Mouse (Mus musculus) right cerebral cortex, postnatal 10 days (tissue): Measurements from ENCODE around the gene Ctbp2.

ENCODE experiments used
- DNase-seq, 2 experiments: peaks; one replicate each; pipeline ENCODE4 v3.0.0; 2021; ENCODE audit warnings: low spot score in 2 of 2

Ctbp2 gene

DNA sequence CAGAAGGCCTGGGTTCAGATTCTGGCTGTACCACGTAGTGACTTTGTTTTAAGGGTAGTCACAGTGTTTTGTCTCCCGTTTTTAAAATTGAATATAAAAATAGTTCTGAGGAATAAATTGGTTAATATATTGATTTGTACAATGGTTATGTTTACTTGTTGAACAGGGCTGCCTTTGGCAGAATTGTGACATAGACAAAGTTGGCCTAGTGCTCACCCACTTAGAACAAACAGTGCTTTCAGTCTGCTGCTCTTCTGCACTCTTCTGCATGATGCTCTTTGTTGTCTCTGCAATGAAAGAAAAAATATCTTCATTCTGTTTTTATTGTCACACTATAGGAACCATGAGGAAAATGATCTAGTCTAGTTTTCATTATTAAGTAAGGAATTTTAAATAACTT lies 185.0 kb downstream of the Ctbp2 start:
- no peak for DNase-seq
